Mouse (Mus musculus) embryonic fibroblast, embryonic 13.5 days (primary cell): ENCODE measurements around the gene Anp32b.

Source experiments
- CTCF ChIP-seq: IDR thresholded peaks from 2 replicates; pipeline ENCODE4 v1.5.1; 2011; ENCODE audit warnings: mild to moderate bottlenecking, control low read depth, low read length, moderate library complexity, borderline replicate concordance; ENCODE audit not compliant: insufficient read depth
- POLR2A ChIP-seq: IDR thresholded peaks from 2 replicates; pipeline ENCODE4 v1.6.1; 2011; ENCODE audit warnings: low read depth, mild to moderate bottlenecking, control low read depth, low read length, moderate library complexity

DNA sequence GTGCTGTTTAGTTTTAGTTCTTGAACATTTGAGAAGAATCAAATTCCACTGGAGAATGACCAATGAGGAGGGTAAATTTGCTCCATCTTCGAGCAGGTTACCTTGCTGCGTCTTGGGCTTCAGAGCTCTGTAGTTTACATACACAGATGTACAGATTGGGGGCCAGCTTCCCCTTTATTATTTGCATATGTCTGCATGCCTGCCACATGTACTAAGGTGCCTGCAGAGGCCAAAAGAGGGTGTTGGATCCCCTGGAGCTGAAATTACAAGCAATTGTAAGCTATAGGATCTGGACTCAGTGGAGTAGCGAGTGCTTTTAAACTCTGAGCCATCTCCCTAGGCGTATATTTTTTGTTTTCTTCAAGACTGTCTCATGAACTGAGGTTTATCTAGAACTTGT, 6.1 kb downstream of the Anp32b start:
- TF ChIP-seq POLR2A (no peak), CTCF (no peak)
